Mouse (Mus musculus) left cerebral cortex, postnatal 4 days (tissue): ENCODE results near the gene Ptprg. TPM values are rescaled to one million over a fixed set of nuclear protein-coding genes. Genes with fewer than 3 reads are reported as not detected.

Experiments used
- DNase-seq: peaks from one replicate; pipeline ENCODE4 v3.0.0-alpha.2; 2022
- intact Hi-C: fragments of 180-260 bp; cut with DNase I; formaldehyde crosslinking; loops from one replicate; pipeline ENCODE4 v1.15.1; 2025
- total RNA-seq, 2 experiments: library from RNA; stranded (reverse); gene quantifications; 2 replicates each; pipeline ENCODE4 v1.2.3; 2021

The Ptprg gene
- total RNA-seq, 2 experiments from 2014 or later = 127 to 141 TPM

GRCm38 (mm10) chr14:12163196-12163595 is 609.9 kb downstream of the Ptprg start:
- peak; percentile 59 for DNase-seq
- intact Hi-C loops = no loop called here

GRCm38 (mm10) chr14:12167215-12167614 is 613.9 kb downstream of the Ptprg start:
- DNase-seq = no peak
- intact Hi-C loops = loop anchor here (5.0 kb wide), 1 partner anchor 365 kb away; no protein-coding TSS in a partner anchor

- intact Hi-C loops = loop anchor here (5.0 kb wide), 1 partner anchor 365 kb away; no protein-coding TSS in a partner anchor
Measured at GRCm38 (mm10) chr14:12167651-12168050, 614.3 kb downstream of the Ptprg start.

GRCm38 (mm10) chr14:12177436-12177835 is 624.1 kb downstream of the Ptprg start:
- intact Hi-C loops = no loop called here
- DNase-seq = peak; percentile 73

More at GRCm38 (mm10) chr14:12167651-12168050, 614.3 kb downstream of the Ptprg start:
- no peak for DNase-seq

- intact Hi-C loops = no loop called here
- DNase-seq = no peak
Measured at GRCm38 (mm10) chr14:12178645-12179044, 625.3 kb downstream of the Ptprg start.

- DNase-seq = no peak
- intact Hi-C loops = no loop called here
Measured at GRCm38 (mm10) chr14:12180116-12180515, 626.8 kb downstream of the Ptprg start.

- DNase-seq = peak; percentile 72
- intact Hi-C loops = no loop called here
Measured at GRCm38 (mm10) chr14:12185040-12185439, 631.7 kb downstream of the Ptprg start.

- DNase-seq = no peak
- intact Hi-C loops = no loop called here
Measured at GRCm38 (mm10) chr14:12188352-12188751, 635.0 kb downstream of the Ptprg start.

- DNase-seq = no peak
- intact Hi-C loops = no loop called here
Measured at GRCm38 (mm10) chr14:12189266-12189665, 635.9 kb downstream of the Ptprg start.

GRCm38 (mm10) chr14:12189717-12190600 is 636.6 kb downstream of the Ptprg start:
- peak; percentile 49 for DNase-seq
- intact Hi-C loops = no loop called here

- intact Hi-C loops = no loop called here
- no peak for DNase-seq
Measured at GRCm38 (mm10) chr14:12191076-12191475, 637.7 kb downstream of the Ptprg start.

GRCm38 (mm10) chr14:12198735-12199134 is 645.4 kb downstream of the Ptprg start:
- intact Hi-C loops = no loop called here
- no peak for DNase-seq

- intact Hi-C loops = no loop called here
- peak; percentile 88 for DNase-seq
Measured at GRCm38 (mm10) chr14:12199956-12200950, 646.9 kb downstream of the Ptprg start.

- no peak for DNase-seq
- intact Hi-C loops = no loop called here
Measured at GRCm38 (mm10) chr14:12202214-12202613, 648.9 kb downstream of the Ptprg start.

- intact Hi-C loops = no loop called here
- DNase-seq = no peak
Measured at GRCm38 (mm10) chr14:12203081-12203480, 649.7 kb downstream of the Ptprg start.

- intact Hi-C loops = no loop called here
- DNase-seq = no peak
Measured at GRCm38 (mm10) chr14:12206138-12206537, 652.8 kb downstream of the Ptprg start.

- intact Hi-C loops = no loop called here
- DNase-seq = peak; percentile 22
Measured at GRCm38 (mm10) chr14:12208554-12208953, 655.2 kb downstream of the Ptprg start.

GRCm38 (mm10) chr14:12218544-12219150 is 665.3 kb downstream of the Ptprg start:
- no peak for DNase-seq
- intact Hi-C loops = no loop called here

- DNase-seq = no peak
- intact Hi-C loops = no loop called here
Measured at GRCm38 (mm10) chr14:12219877-12220276, 666.5 kb downstream of the Ptprg start.

GRCm38 (mm10) chr14:12220540-12220939 is 667.2 kb downstream of the Ptprg start:
- peak; percentile 35 for DNase-seq
- intact Hi-C loops = no loop called here

GRCm38 (mm10) chr14:12221571-12221970 is 668.2 kb downstream of the Ptprg start:
- intact Hi-C loops = no loop called here
- DNase-seq = no peak
